ENCODE assay signal across 22 mouse cellular contexts in genomic region chr17:15817634-15818033, GRCm38 (mm10). TPM values are rescaled to one million over a fixed set of nuclear protein-coding genes. Genes with fewer than 3 reads are reported as not detected.
DNase-seq lines count a peak whose midpoint lies in the region; ATAC-seq and TF ChIP-seq lines count a peak whose summit lies in the region.
"Had no signal": no experiment of that assay in that cellular context is flagged by ENCODE, and none has a peak within 500 bp of the region (broad histone marks: within the 10 kb centered on the region; RNA-seq: fewer than 3 reads in every experiment).

No protein-coding gene starts in this region.

- ATAC-seq in limb, embryonic 14.5 days (ENCODE audit: low FRiP score, low read depth), result 0 out of 2 replicates have a peak, but pooled peaks have one; percentile 13
- ATAC-seq in neural tube, embryonic 13.5 days (ENCODE audit: low read depth), result no peak
- no peak for ATAC-seq in liver, embryonic 12.5 days

- peaks cover 32% of the 10 kb centered on the region for H3K36me3 ChIP-seq in limb, embryonic 14.5 days (ENCODE audit: control insufficient read depth, insufficient read depth, low read length)
- peaks cover 58% of the 10 kb centered on the region for H3K36me3 ChIP-seq in limb, embryonic 10.5 days
- peaks cover 58% of the 10 kb centered on the region for H3K36me3 ChIP-seq in neural tube, embryonic 13.5 days
- H3K36me3 ChIP-seq in liver, embryonic 12.5 days, result no peaks in the 10 kb centered on the region

- peaks cover 38% of the 10 kb centered on the region for H3K4me1 ChIP-seq in limb, embryonic 14.5 days (ENCODE audit: control insufficient read depth, insufficient read depth, low read length)
- peaks cover 57% of the 10 kb centered on the region for H3K4me1 ChIP-seq in limb, embryonic 10.5 days
- H3K4me1 ChIP-seq in neural tube, embryonic 13.5 days (replicated peaks), result peaks cover 88% of the 10 kb centered on the region
- no peaks in the 10 kb centered on the region for H3K4me1 ChIP-seq in liver, embryonic 12.5 days

- no peak overlapping the region for H3K9ac ChIP-seq in limb, embryonic 14.5 days (ENCODE audit: low read depth, low read length, severe bottlenecking)
- no peak overlapping the region for H3K9ac ChIP-seq in neural tube, embryonic 13.5 days
- H3K9ac ChIP-seq in liver, embryonic 12.5 days, result no peak overlapping the region
- H3K9ac ChIP-seq: forebrain, postnatal 0 days; hindbrain, embryonic 12.5 days had no signal

- H3K9me3 ChIP-seq in limb, embryonic 14.5 days (ENCODE audit: control insufficient read depth, low read length), result no peaks in the 10 kb centered on the region
- H3K9me3 ChIP-seq in limb, embryonic 10.5 days (replicated peaks), result no peaks in the 10 kb centered on the region
- H3K9me3 ChIP-seq in neural tube, embryonic 13.5 days, result no peaks in the 10 kb centered on the region
- H3K9me3 ChIP-seq in liver, embryonic 12.5 days (replicated peaks), result no peaks in the 10 kb centered on the region
- H3K9me3 ChIP-seq: forebrain, embryonic 10.5 days; hindbrain, embryonic 12.5 days had no signal

- no peak for TF ChIP-seq POLR2A in limb, embryonic 14.5 days (IDR thresholded peaks at IDR 0.05; ENCODE audit: borderline replicate concordance, extremely low read depth, insufficient read depth, insufficient read length)

- H3K4me3 ChIP-seq in gastrocnemius, adult 2 months, result peak overlapping the region; percentile 35
- no peak overlapping the region for H3K4me3 ChIP-seq in limb, embryonic 14.5 days (replicated peaks; ENCODE audit: low read length)
- H3K4me3 ChIP-seq in limb, embryonic 10.5 days, result no peak overlapping the region
- no peak overlapping the region for H3K4me3 ChIP-seq in neural tube, embryonic 13.5 days
- no peak overlapping the region for H3K4me3 ChIP-seq in liver, embryonic 12.5 days
- H3K4me3 ChIP-seq: forebrain, embryonic 10.5 days; hindbrain, embryonic 12.5 days; layer of hippocampus, adult 2 months had no signal

- intact Hi-C loops in gastrocnemius, adult 2 months (cut with DNase I), result loop anchor here (10.0 kb wide), 1 partner anchor 1557 kb away; the partner anchor contains the start of gene Riok2

- TF ChIP-seq CTCF in gastrocnemius, adult 2 months (IDR thresholded peaks at IDR 0.05), result no peak

- H3K27me3 ChIP-seq in limb, embryonic 14.5 days (ENCODE audit: control insufficient read depth, insufficient read depth, low read length), result no peaks in the 10 kb centered on the region
- no peaks in the 10 kb centered on the region for H3K27me3 ChIP-seq in limb, embryonic 10.5 days (ENCODE audit: low read depth, poor library complexity, severe bottlenecking)
- H3K27me3 ChIP-seq in neural tube, embryonic 13.5 days, result no peaks in the 10 kb centered on the region
- H3K27me3 ChIP-seq in liver, embryonic 12.5 days (replicated peaks), result 0 out of 2 replicates have a peak, but pooled peaks cover 4% of the 10 kb centered on the region
- H3K27me3 ChIP-seq: hindbrain, embryonic 12.5 days had no signal

- DNase-seq in gastrocnemius, adult 2 months, result no peak
- DNase-seq in gastrocnemius, postnatal 25 days, result no peak
- no peak for DNase-seq in limb, embryonic 14.5 days (ENCODE audit: low spot score)
- no peak for DNase-seq in limb, embryonic 10.5 days (ENCODE audit: low spot score)
- no peak for DNase-seq in ovary, postnatal 10 days (ENCODE audit: low spot score)
- DNase-seq: cerebellum, adult 11 months; cerebellum, postnatal 10 days; forebrain, postnatal 0 days; gastrocnemius, postnatal 36 days; kidney, adult 2 months; kidney, postnatal 14 days; lung, adult 18-20 months; midbrain, embryonic 14.5 days; right cerebral cortex, postnatal 14 days; thymus, adult 18-20 months; thymus, postnatal 36 days had no signal

- H3K27ac ChIP-seq in gastrocnemius, adult 2 months, result peak overlapping the region; percentile 80
- no peak overlapping the region for H3K27ac ChIP-seq in limb, embryonic 14.5 days (replicated peaks; ENCODE audit: low read depth, low read length)
- no peak overlapping the region for H3K27ac ChIP-seq in limb, embryonic 10.5 days
- no peak overlapping the region for H3K27ac ChIP-seq in neural tube, embryonic 13.5 days (replicated peaks)
- H3K27ac ChIP-seq in liver, embryonic 12.5 days, result no peak overlapping the region
- H3K27ac ChIP-seq: forebrain, embryonic 10.5 days; hindbrain, embryonic 12.5 days; layer of hippocampus, adult 2 months had no signal

- WGBS in limb, embryonic 14.5 days, result 91% methylated on average over 2 of the region's 2 CpGs
- 91% methylated on average over 2 of the region's 2 CpGs for WGBS in limb, embryonic 10.5 days
- 89% methylated on average over 2 of the region's 2 CpGs for WGBS in neural tube, embryonic 13.5 days
- 71% methylated on average over 2 of the region's 2 CpGs for WGBS in liver, embryonic 12.5 days (ENCODE audit: insufficient replicate concordance)

- no peak overlapping the region for H3K4me2 ChIP-seq in limb, embryonic 14.5 days (replicated peaks; ENCODE audit: low read depth, low read length, severe bottlenecking)
- H3K4me2 ChIP-seq in neural tube, embryonic 13.5 days, result peak overlapping the region; percentile 4; the same call in 1 of the 2 replicates
- H3K4me2 ChIP-seq in liver, embryonic 12.5 days, result no peak overlapping the region
- H3K4me2 ChIP-seq: hindbrain, embryonic 12.5 days; liver, embryonic 11.5 days had no signal

RNA-seq across cellular contexts. Expression of gene Rgmb, which starts 13.2 kb away (rescaled TPM):
- 10 to 100 TPM; 39.2 to 41.3 TPM for total RNA-seq in gastrocnemius, adult 2 months (2021)
- total RNA-seq in gastrocnemius, postnatal 25 days (2021), result 10 to 100 TPM; 34.9 to 37.6 TPM
- 52.0 and 71.0 TPM in 2 replicates for polyA plus RNA-seq in limb, embryonic 14.5 days (2012; rRNA removed)
- polyA plus RNA-seq in limb, embryonic 14.5 days (2014; fragmentation: Nextera tagmentation; extraction: Ambion mirVana), result 35.3 and 37.7 TPM in 2 replicates
- 9.0 and 14.2 TPM in 2 replicates for polyA plus RNA-seq in limb, embryonic 10.5 days (2016; fragmentation: Nextera tagmentation; extraction: Ambion mirVana)
- polyA plus RNA-seq in neural tube, embryonic 13.5 days (2015; fragmentation: Nextera tagmentation; extraction: Ambion mirVana), result 88.9 and 89.6 TPM in 2 replicates
- 2.7 and 3.1 TPM in 2 replicates for polyA plus RNA-seq in liver, embryonic 12.5 days (2016; fragmentation: Nextera tagmentation; extraction: Ambion mirVana)
